Mouse (Mus musculus) liver, embryonic 14.5 days (tissue): Measurements from ENCODE around the gene Spindoc. TPM values are rescaled to one million over a fixed set of nuclear protein-coding genes. Genes with fewer than 3 reads are reported as not detected.
A peak's percentile ranks its signal among the peaks of the same experiment; 100 is the strongest.

ENCODE experiments used
- ATAC-seq: fragments of 200-750 bp; cut with Nextera tagmentation; 2 replicates; pipeline ENCODE4 v1.8.0; 2017; ENCODE audit warnings: moderate number of reproducible peaks, mild to moderate bottlenecking, moderate library complexity; ENCODE audit not compliant: insufficient read depth
- DNase-seq, 3 experiments: peaks; one replicate each; pipeline ENCODE4 v3.0.0-alpha.2; 2012 to 2013; ENCODE audit warnings: low read depth in 3 of 3, low spot score in 3 of 3
- H3K27ac ChIP-seq: fragments of 300-500 bp; sonication (generic); 2 replicates; pipeline ENCODE4 v1.5.1; 2014; ENCODE audit warnings: moderate library complexity, mild to moderate bottlenecking, control low read depth, inconsistent platforms
- H3K27me3 ChIP-seq: fragments of 300-500 bp; sonication (generic); 2 replicates; pipeline ENCODE4 v1.6.1; 2014; ENCODE audit warnings: mild to moderate bottlenecking, low read length, moderate library complexity; ENCODE audit not compliant: control insufficient read depth, insufficient read depth
- H3K36me3 ChIP-seq: fragments of 300-500 bp; sonication (generic); replicated peaks from 2 replicates; pipeline ENCODE4 v1.6.1; 2014; ENCODE audit warnings: low read depth; ENCODE audit not compliant: control insufficient read depth, insufficient read depth
- H3K4me1 ChIP-seq, 2 experiments: fragments of 200-500 bp in 1 of 2; fragments of 300-500 bp in 1 of 2; sonication (generic) in 1 of 2; replicated peaks; 2 replicates each; pipeline ENCODE4 v1.6.1; 2012 to 2014; ENCODE audit warnings: antibody characterized with exemption in 1 of 2, inconsistent platforms in 1 of 2, low read length in 1 of 2; ENCODE audit not compliant: control insufficient read depth in 2 of 2, insufficient read depth in 2 of 2
- H3K4me2 ChIP-seq: fragments of 300-500 bp; sonication (generic); 2 replicates; pipeline ENCODE4 v1.6.1; 2014; ENCODE audit warnings: low read depth, mild to moderate bottlenecking, control low read depth, moderate library complexity
- H3K4me3 ChIP-seq, 2 experiments: fragments of 200-500 bp in 1 of 2; fragments of 300-500 bp in 1 of 2; sonication (generic) in 1 of 2; 2 replicates each; pipeline ENCODE4 v1.5.1; 2012 to 2014; ENCODE audit warnings: low read depth in 2 of 2, low read length in 2 of 2, mild to moderate bottlenecking in 2 of 2, control low read depth in 1 of 2, inconsistent platforms in 1 of 2, moderate library complexity in 1 of 2; ENCODE audit not compliant: insufficient read depth in 1 of 2
- H3K9ac ChIP-seq: fragments of 300-500 bp; sonication (generic); replicated peaks from 2 replicates; pipeline ENCODE4 v1.6.1; 2014; ENCODE audit warnings: mild to moderate bottlenecking, control low read depth, moderate library complexity
- H3K9me3 ChIP-seq: fragments of 300-500 bp; sonication (generic); 2 replicates; pipeline ENCODE4 v1.6.1; 2016; ENCODE audit warnings: low read length, mixed read lengths; ENCODE audit not compliant: control insufficient read depth
- CTCF ChIP-seq: IDR thresholded peaks from 2 replicates; pipeline ENCODE4 v1.5.1; 2016; ENCODE audit warnings: antibody characterized with exemption, low read depth, control low read depth
- EP300 ChIP-seq: IDR thresholded peaks from 2 replicates; pipeline ENCODE4 v1.6.1; 2016; ENCODE audit warnings: antibody characterized with exemption, low read depth
- WGBS: fragments of 180-500 bp; shearing (Covaris S2); extraction: QIAGEN DNeasy Blood & Tissue Kit; methylation state at CpG from one replicate; pipeline ENCODE4 v1.1.7; 2014; ENCODE audit not compliant: insufficient replicate concordance; 5-methylcytosine and 5-hydroxymethylcytosine counted together
- polyA plus RNA-seq, 2 experiments: library from polyadenylated mRNA; depleted of rRNA in 1 of 2; stranded (reverse) in 1 of 2; unstranded in 1 of 2; fragments of >200 nt; fragmentation: Nextera tagmentation in 1 of 2; extraction: Ambion mirVana in 1 of 2; gene quantifications; 2 replicates each; pipeline versions ENCODE4 v1.2.1 to v1.2.3; 2012 to 2014

Gene Spindoc
- polyA plus RNA-seq (2012; rRNA removed), result 2.5 and 2.9 TPM in 2 replicates
- 2.2 and 2.6 TPM in 2 replicates for polyA plus RNA-seq (2014; fragmentation: Nextera tagmentation; extraction: Ambion mirVana)

GRCm38 (mm10) chr19:7382903-7383865 lies at the start of gene Spindoc:
Gene Spindoc (minus strand): TSS chr19:7382994.
- Histone ChIP-seq H3K9me3 (no peaks in the 10 kb centered on the region), H3K4me3 (peak within 1 kb of the TSS; percentile 76 to 79), H3K4me1 (peaks cover 4 to 11% of the 10 kb centered on the region in 2 experiments; a peak in 3 of 4 replicates), H3K36me3 (no peaks in the 10 kb centered on the region), H3K27me3 (no peaks in the 10 kb centered on the region), H3K9ac (peak within 1 kb of the TSS; percentile 73), H3K4me2 (peak within 1 kb of the TSS; percentile 94), H3K27ac (0 out of 2 replicates have a peak within 1 kb of the TSS, but pooled peaks have one; percentile 0)
- no peak for TF ChIP-seq EP300
- peak; percentile 14; the same call in 1 of the 2 replicates for TF ChIP-seq CTCF
- ATAC-seq (peak; percentile 99), DNase-seq (peak; percentile 81 to 85 (median 82))
- WGBS, result 2% methylated on average over 52 of the region's 52 CpGs

- H3K36me3 ChIP-seq, result peaks cover 34% of the 10 kb centered on the region
- TF ChIP-seq CTCF (no peak), EP300 (no peak)
- no peak for ATAC-seq
Observed at GRCm38 (mm10) chr19:7425398-7425775, 42.6 kb upstream of the Spindoc start.

GRCm38 (mm10) chr19:7424590-7425397 lies 42.0 kb upstream of the Spindoc start:
- Histone ChIP-seq H3K4me1 (peaks cover under 1 to 3% of the 10 kb centered on the region in 2 experiments), H3K27me3 (no peaks in the 10 kb centered on the region), H3K27ac (no peak overlapping the region), H3K4me3 (no peak overlapping the region), H3K9ac (no peak overlapping the region), H3K9me3 (no peaks in the 10 kb centered on the region), H3K4me2 (no peak overlapping the region), H3K36me3 (peaks cover 32% of the 10 kb centered on the region)
- DNase-seq (no peak), ATAC-seq (no peak)
- 71% methylated on average over 8 of the region's 8 CpGs for WGBS
- TF ChIP-seq CTCF (no peak), EP300 (no peak)

More at GRCm38 (mm10) chr19:7425398-7425775, 42.6 kb upstream of the Spindoc start:
- H3K27ac ChIP-seq, result no peak overlapping the region
- H3K27me3 ChIP-seq, result no peaks in the 10 kb centered on the region
- H3K4me2 ChIP-seq, result no peak overlapping the region
- no peak overlapping the region for H3K4me3 ChIP-seq
- H3K4me1 ChIP-seq, result peaks cover 0 to 2% of the 10 kb centered on the region in 2 experiments; a peak in 2 of 4 replicates
- H3K9me3 ChIP-seq, result no peaks in the 10 kb centered on the region
- 57% methylated on average over 3 of the region's 3 CpGs for whole genome bisulfite sequencing
- no peak overlapping the region for H3K9ac ChIP-seq
- no peak for DNase-seq

- H3K4me3 ChIP-seq, result no peak overlapping the region
- H3K4me2 ChIP-seq, result no peak overlapping the region
- no peaks in the 10 kb centered on the region for H3K9me3 ChIP-seq
- DNase-seq (no peak), ATAC-seq (no peak)
- H3K36me3 ChIP-seq, result peaks cover 26% of the 10 kb centered on the region
- no peak overlapping the region for H3K9ac ChIP-seq
- H3K27me3 ChIP-seq, result no peaks in the 10 kb centered on the region
- WGBS, result 72% methylated on average over 7 of the region's 7 CpGs
- TF ChIP-seq CTCF (no peak), EP300 (no peak)
- peaks cover 7 to 10% of the 10 kb centered on the region in 2 experiments for H3K4me1 ChIP-seq
- no peak overlapping the region for H3K27ac ChIP-seq
Observed at GRCm38 (mm10) chr19:7424131-7424530, 41.3 kb upstream of the Spindoc start.
